Mouse (Mus musculus) liver, embryonic 15.5 days (tissue): ENCODE measurements at regions not wholly inside any gene's neighbourhood (a gene's known extent, or its start where the extent isn't known, plus 50 kb on each side); places are given as distances from the start of the nearest gene placed in this dataset.

Source experiments
- ATAC-seq: fragments of 200-750 bp; cut with Nextera tagmentation; 2 replicates; pipeline ENCODE4 v1.8.0; 2017; ENCODE audit warnings: moderate number of reproducible peaks, mild to moderate bottlenecking, moderate library complexity; ENCODE audit not compliant: insufficient read depth
- H3K27ac ChIP-seq: fragments of 300-500 bp; sonication (generic); replicated peaks from 2 replicates; pipeline ENCODE4 v1.5.1; 2015; ENCODE audit warnings: mild to moderate bottlenecking, inconsistent platforms
- H3K27me3 ChIP-seq: fragments of 300-500 bp; sonication (generic); 2 replicates; pipeline ENCODE4 v1.6.1; 2015; ENCODE audit warnings: mild to moderate bottlenecking, inconsistent platforms
- H3K36me3 ChIP-seq: fragments of 300-500 bp; sonication (generic); replicated peaks from 2 replicates; pipeline ENCODE4 v1.6.1; 2015; ENCODE audit warnings: moderate library complexity, mild to moderate bottlenecking, inconsistent platforms
- H3K4me1 ChIP-seq: fragments of 300-500 bp; sonication (generic); replicated peaks from 2 replicates; pipeline ENCODE4 v1.6.1; 2015; ENCODE audit warnings: inconsistent platforms
- H3K4me2 ChIP-seq: fragments of 300-500 bp; sonication (generic); 2 replicates; pipeline ENCODE4 v1.6.1; 2015; ENCODE audit warnings: moderate library complexity, mild to moderate bottlenecking, inconsistent platforms
- H3K4me3 ChIP-seq: fragments of 300-500 bp; sonication (generic); replicated peaks from 2 replicates; pipeline ENCODE4 v1.5.1; 2015; ENCODE audit warnings: mild to moderate bottlenecking, inconsistent platforms
- H3K9ac ChIP-seq: fragments of 300-500 bp; sonication (generic); 2 replicates; pipeline ENCODE4 v1.6.1; 2015; ENCODE audit warnings: moderate library complexity, mild to moderate bottlenecking, inconsistent platforms
- H3K9me3 ChIP-seq: fragments of 300-500 bp; sonication (generic); replicated peaks from 2 replicates; pipeline ENCODE4 v1.6.1; 2016; ENCODE audit warnings: inconsistent platforms
- WGBS: fragments of 180-500 bp; shearing (Covaris S2); methylation state at CpG from one replicate; pipeline ENCODE4 v1.1.7; 2015; ENCODE audit warnings: mixed read lengths; ENCODE audit not compliant: insufficient replicate concordance; 5-methylcytosine and 5-hydroxymethylcytosine counted together

DNA sequence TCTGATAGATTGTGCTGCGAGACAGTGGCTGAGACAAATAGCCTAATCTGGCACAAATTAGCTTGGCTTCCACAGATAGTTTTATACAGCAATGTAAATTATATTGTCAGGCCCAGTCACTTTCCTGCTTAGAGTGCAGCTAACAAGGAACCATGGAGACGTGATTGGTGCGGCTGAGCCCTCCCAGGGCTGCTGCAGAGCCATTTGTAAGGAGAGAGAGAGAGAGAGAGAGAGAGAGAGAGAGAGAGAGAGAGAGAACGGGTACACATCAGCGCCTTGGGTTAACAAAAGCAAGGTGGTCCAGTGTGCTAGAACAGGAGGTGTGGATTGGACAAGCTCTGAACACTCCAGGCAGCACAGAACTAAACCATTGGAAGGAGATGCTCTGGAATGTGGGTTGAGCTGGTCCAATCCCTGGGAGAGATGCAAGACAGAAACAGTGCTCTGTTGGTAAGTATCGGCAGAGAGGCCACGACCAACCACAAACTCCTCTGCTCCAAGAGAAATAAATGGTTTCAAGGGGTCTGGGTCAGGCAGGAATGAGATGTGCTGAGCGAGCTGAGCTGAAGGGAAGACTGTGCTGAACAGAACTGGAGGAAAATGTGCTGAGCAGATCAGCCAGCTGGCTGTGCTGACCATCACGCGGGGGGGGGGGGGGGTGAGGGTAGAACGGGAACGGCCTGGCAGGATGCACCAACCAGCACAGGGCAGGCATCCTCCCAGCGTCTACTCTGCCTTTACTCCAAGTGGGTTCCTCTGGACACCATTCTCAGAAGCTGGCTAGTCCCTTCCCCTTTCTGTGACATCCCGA, 228.8 kb upstream of the Zfp703 start:
- Histone ChIP-seq H3K4me1 (peaks cover 14% of the 10 kb centered on the region), H3K9ac (no peak overlapping the region), H3K4me3 (no peak overlapping the region), H3K4me2 (peak overlapping the region; percentile 24; the same call in 1 of the 2 replicates), H3K36me3 (no peaks in the 10 kb centered on the region), H3K27ac (no peak overlapping the region), H3K9me3 (no peaks in the 10 kb centered on the region), H3K27me3 (no peaks in the 10 kb centered on the region)
- WGBS: 40% methylated on average over 14 of the region's 14 CpGs
- ATAC-seq: peak; percentile 25; the same call in 1 of the 2 replicates

DNA sequence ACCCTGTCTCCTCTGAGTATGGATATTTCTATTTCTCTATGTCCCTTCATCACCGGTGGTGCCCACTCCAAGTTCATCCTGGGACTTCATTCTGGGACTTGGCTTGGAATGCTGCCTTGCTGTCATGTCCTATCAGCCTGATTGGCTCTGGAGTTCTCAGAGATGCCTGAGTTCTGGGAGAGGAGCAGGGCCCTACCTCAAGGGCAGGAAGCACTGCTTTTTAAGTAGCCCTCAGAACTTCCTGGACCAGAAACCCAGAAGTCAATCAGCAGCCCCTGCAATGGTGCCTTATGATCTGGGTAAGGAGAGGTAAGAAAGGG, 228.2 kb upstream of the Zfp703 start:
- ATAC-seq: no peak
- Histone ChIP-seq H3K9me3 (no peaks in the 10 kb centered on the region), H3K27ac (no peak overlapping the region), H3K4me2 (no peak overlapping the region), H3K27me3 (no peaks in the 10 kb centered on the region), H3K36me3 (no peaks in the 10 kb centered on the region), H3K4me1 (peaks cover 14% of the 10 kb centered on the region), H3K4me3 (no peak overlapping the region), H3K9ac (no peak overlapping the region)
- 64% methylated on average over 1 of the region's 1 CpGs for WGBS

DNA sequence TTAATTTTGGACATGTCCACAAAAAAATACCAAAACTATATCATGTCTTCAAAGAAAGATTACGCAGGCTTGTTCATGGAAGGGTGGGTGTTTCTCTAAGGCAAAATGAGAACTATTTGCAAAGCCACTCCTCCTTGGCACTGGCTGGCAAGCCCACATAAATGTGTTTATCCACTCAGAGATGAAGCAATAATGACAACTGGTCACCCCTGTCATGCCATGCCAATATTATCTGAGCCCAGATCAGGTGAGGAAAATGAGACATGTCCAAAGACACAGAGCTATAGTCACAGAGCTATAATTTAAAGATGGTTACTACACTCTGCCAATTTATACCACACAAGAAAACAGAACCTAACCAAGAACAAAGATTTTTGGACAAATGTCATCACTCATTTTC, 227.0 kb upstream of the Zfp703 start:
- no peak for ATAC-seq
- Histone ChIP-seq H3K27ac (no peak overlapping the region), H3K4me1 (peaks cover 14% of the 10 kb centered on the region), H3K4me2 (no peak overlapping the region), H3K9ac (no peak overlapping the region), H3K4me3 (no peak overlapping the region), H3K27me3 (no peaks in the 10 kb centered on the region), H3K9me3 (no peaks in the 10 kb centered on the region), H3K36me3 (no peaks in the 10 kb centered on the region)
- 68% methylated on average over 1 of the region's 1 CpGs for WGBS

DNA sequence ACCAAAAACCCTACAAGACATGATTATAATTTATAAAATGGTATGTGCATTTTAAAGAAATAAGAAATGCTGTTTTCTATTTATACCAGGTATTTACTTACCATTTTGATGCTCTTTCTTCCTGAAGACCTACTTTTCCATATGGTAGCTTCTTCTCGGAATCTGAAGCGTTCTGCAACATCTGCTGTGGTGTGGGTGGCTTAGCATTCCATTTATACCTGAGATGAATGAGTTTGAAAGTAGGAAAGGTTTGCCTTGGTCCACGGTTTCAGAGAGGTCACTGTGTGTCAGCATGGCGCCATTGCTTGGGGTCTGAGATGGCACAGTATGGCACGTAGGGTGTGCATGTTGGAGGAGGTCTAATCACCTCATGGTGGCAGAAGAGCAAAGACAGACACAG, 225.5 kb upstream of the Zfp703 start:
- no peaks in the 10 kb centered on the region for H3K27me3 ChIP-seq
- peaks cover 14% of the 10 kb centered on the region for H3K4me1 ChIP-seq
- no peaks in the 10 kb centered on the region for H3K36me3 ChIP-seq
- no peak for ATAC-seq
- H3K4me2 ChIP-seq: no peak overlapping the region
- no peak overlapping the region for H3K27ac ChIP-seq
- WGBS: 57% methylated on average over 5 of the region's 5 CpGs
- H3K9ac ChIP-seq: no peak overlapping the region
- no peak overlapping the region for H3K4me3 ChIP-seq
- no peaks in the 10 kb centered on the region for H3K9me3 ChIP-seq

DNA sequence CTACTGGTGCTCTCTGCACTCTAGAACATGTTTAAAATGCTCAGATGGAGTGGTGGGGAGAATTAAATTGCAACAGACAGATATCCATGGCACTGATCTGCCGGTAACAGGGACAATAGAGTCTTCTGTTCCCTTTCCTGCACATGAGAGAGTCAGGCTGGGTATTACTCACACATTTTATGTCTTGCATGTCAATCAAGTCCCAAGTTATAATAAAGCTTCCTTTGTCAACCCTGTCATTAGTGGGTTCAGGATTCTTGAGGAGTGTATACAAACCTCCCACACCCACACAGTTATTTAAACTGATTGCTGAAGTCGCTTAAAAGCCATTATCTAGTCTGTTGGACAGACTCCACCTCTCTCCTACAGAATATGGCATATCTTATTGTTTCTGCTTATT, 220.7 kb upstream of the Zfp703 start:
- 55% methylated on average over 2 of the region's 2 CpGs for WGBS
- Histone ChIP-seq H3K4me1 (no peaks in the 10 kb centered on the region), H3K27ac (no peak overlapping the region), H3K4me2 (no peak overlapping the region), H3K9ac (no peak overlapping the region), H3K27me3 (no peaks in the 10 kb centered on the region), H3K9me3 (no peaks in the 10 kb centered on the region), H3K36me3 (no peaks in the 10 kb centered on the region), H3K4me3 (no peak overlapping the region)
- ATAC-seq: no peak

- no peak overlapping the region for H3K9ac ChIP-seq
- H3K9me3 ChIP-seq: no peaks in the 10 kb centered on the region
- no peaks in the 10 kb centered on the region for H3K36me3 ChIP-seq
- H3K4me2 ChIP-seq: no peak overlapping the region
- no peak overlapping the region for H3K27ac ChIP-seq
- H3K4me3 ChIP-seq: no peak overlapping the region
- WGBS: 68% methylated on average over 1 of the region's 1 CpGs
- no peaks in the 10 kb centered on the region for H3K4me1 ChIP-seq
- ATAC-seq: no peak
- H3K27me3 ChIP-seq: no peaks in the 10 kb centered on the region
Measured at GRCm38 (mm10) chr8:26760726-26761125, 216.4 kb upstream of the Zfp703 start.

GRCm38 (mm10) chr8:26762942-26763778, 214.0 kb upstream of the Zfp703 start:
- WGBS: 72% methylated on average over 16 of the region's 16 CpGs

DNA sequence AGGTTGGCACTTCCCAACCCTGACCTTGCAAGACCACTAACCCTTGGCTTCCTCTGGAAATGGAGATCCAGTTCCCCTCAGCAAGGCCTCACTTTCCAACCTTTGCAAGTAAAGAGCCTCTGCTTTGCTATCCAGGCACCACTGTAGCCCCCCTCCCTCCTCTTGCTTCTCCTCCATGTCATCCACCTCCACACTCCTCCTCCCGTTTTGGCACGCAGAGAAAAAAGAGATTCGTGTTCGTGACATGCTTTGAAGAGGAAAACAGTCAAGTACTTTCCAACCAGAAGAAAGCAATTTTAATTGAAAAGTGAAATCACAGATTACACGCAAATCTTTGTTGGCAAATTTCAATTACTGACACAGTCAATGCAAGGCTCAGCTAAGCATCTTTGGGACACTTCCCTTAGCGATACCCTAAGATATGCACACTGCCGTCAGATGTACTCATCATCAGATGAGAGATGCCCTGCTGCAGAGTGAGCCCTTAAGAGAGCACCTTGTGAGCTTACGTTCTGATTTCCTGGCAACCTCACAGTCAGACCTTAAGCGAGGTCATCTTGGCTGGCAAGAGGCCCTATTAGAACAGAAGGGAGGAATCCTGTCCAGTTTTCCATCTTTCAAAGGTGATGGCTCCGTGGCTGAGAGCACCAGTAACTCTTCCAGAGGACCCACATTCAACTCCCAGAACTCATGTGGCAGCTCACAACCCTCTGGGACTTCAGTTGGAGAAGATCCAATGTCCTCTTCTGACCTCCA, 208.5 kb upstream of the Zfp703 start:
- 62% methylated on average over 10 of the region's 10 CpGs for WGBS
- H3K4me2 ChIP-seq: no peak overlapping the region
- no peaks in the 10 kb centered on the region for H3K36me3 ChIP-seq
- no peaks in the 10 kb centered on the region for H3K9me3 ChIP-seq
- no peak for ATAC-seq
- H3K4me1 ChIP-seq: no peaks in the 10 kb centered on the region
- no peak overlapping the region for H3K4me3 ChIP-seq
- H3K9ac ChIP-seq: no peak overlapping the region
- no peak overlapping the region for H3K27ac ChIP-seq
- H3K27me3 ChIP-seq: no peaks in the 10 kb centered on the region

More at GRCm38 (mm10) chr8:26762942-26763778, 214.0 kb upstream of the Zfp703 start:
- Histone ChIP-seq H3K4me1 (no peaks in the 10 kb centered on the region), H3K27ac (no peak overlapping the region), H3K4me3 (no peak overlapping the region), H3K4me2 (no peak overlapping the region), H3K9me3 (no peaks in the 10 kb centered on the region), H3K9ac (no peak overlapping the region), H3K36me3 (no peaks in the 10 kb centered on the region), H3K27me3 (no peaks in the 10 kb centered on the region)
- ATAC-seq: no peak

DNA sequence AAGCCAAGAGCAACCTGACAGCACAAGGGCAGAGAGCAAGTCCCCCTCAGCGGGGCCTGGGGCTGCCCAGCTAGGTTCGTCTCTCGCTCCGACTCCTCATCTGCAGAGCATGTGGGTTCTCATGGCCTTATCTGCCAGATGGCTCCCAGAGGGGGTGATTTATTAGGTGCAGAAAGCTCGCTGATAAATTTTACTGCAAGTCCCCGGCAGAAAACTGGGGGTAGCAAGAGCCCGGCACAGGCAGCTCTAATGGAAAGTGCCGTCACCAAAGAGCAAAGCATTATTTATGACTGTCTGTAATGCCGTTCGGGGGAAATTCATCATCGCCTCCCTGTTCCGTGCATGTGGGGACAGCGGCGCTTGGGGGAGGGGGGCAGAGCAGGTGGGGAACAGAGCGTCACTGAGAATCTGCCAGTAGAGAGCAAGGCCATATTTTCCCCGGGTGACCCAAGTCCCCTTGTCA, 206.7 kb upstream of the Zfp703 start:
- Histone ChIP-seq H3K4me2 (no peak overlapping the region), H3K9ac (no peak overlapping the region), H3K27ac (no peak overlapping the region), H3K9me3 (no peaks in the 10 kb centered on the region), H3K4me3 (no peak overlapping the region), H3K27me3 (no peaks in the 10 kb centered on the region), H3K4me1 (no peaks in the 10 kb centered on the region), H3K36me3 (no peaks in the 10 kb centered on the region)
- ATAC-seq: no peak
- 12% methylated on average over 16 of the region's 16 CpGs for WGBS

- Histone ChIP-seq H3K4me2 (no peak overlapping the region), H3K4me3 (no peak overlapping the region), H3K27me3 (peaks cover 11% of the 10 kb centered on the region; the same call in 1 of the 2 replicates), H3K9me3 (no peaks in the 10 kb centered on the region), H3K9ac (no peak overlapping the region), H3K27ac (no peak overlapping the region), H3K36me3 (no peaks in the 10 kb centered on the region), H3K4me1 (no peaks in the 10 kb centered on the region)
- no peak for ATAC-seq
- 50% methylated on average over 10 of the region's 10 CpGs for WGBS
Measured at GRCm38 (mm10) chr8:26778917-26779537, 198.1 kb upstream of the Zfp703 start.
